Mouse (Mus musculus) megakaryocyte progenitor cell, adult 5-6 weeks (primary cell): ENCODE data around the gene Anapc13. TPM values are rescaled to one million over a fixed set of nuclear protein-coding genes. Genes with fewer than 3 reads are reported as not detected.

ENCODE experiments used
- ATAC-seq: replicated peaks from 2 replicates; pipeline ENCODE4 v1.8.0; 2016; ENCODE audit warnings: mild to moderate bottlenecking, moderate TSS enrichment, inconsistent platforms; ENCODE audit not compliant: poor library complexity
- total RNA-seq, 2 experiments: library from RNA; stranded (forward) in 1 of 2; stranded (reverse) in 1 of 2; fragments of 157-497, 149-512 nt in 1 of 2; fragments of 200-1000 nt in 1 of 2; gene quantifications; 2 replicates each; pipeline versions ENCODE4 v1.2.3 to v1.2.4; 2015 to 2017

Gene Anapc13
- total RNA-seq, 2 experiments from 2014 or later = 118 to 125 TPM

GRCm38 (mm10) chr9:102629052-102629451 is 3.0 kb downstream of the Anapc13 start:
- ATAC-seq = no peak

DNA sequence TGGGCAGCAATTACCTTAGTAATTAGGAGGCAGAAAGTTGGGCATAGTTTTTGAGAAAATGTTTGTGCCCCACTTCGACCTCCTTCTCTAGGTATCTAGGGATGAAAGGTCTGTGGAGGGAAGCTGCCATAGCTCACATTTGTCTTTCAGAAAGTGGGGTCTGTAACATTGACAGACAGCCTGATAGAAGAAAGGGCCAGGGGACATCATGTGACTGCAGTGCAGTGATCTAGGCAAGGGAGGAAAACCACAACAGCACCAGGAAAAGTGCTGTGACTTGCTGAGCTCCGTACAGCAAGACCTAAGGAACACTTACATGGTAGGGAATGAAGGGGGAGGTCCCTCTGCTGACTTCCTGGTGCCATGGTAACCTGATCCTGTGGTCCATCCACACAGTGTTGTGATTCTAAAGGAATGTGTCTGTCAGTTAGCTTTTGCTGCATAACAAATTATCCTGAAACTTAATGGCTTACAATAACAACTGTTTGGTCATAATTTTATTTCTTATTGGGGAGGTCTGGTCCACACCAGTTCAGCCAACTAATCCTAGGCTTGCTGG is 5.6 kb downstream of the Anapc13 start:
- no peak for ATAC-seq

GRCm38 (mm10) chr9:102632173-102632572 is 6.1 kb downstream of the Anapc13 start:
- ATAC-seq = no peak

DNA sequence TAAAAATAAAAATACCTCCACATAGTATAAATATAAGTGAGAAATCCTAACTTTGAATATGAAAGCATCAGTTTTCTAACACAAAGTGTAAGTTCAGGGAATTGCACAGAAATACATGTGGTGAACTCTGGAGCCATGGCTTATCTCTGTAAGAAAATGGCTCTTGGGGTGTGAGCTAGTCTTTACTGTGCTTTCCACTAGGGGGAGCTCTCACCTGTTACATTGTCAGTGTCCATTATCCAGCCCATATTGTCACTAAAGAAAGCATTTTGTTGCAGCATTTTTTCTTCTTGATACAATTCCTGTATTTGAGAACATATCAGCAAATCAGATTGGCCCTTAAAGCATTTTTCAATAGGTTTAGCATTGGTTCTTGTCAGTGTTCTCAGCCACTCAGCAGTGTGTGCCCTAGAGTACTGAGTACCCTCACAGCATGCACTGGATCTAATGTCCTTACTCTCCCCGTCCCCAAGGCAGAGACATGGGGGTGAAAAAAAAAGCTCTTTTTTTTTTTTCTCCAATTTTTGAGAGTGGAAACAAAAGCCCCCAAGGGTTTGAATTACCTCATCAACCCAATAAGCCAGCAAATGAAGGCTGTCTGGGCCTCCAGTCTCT is 6.9 kb downstream of the Anapc13 start:
- peak; percentile 90 for ATAC-seq

GRCm38 (mm10) chr9:102634453-102634852 is 8.4 kb downstream of the Anapc13 start:
- no peak for ATAC-seq

GRCm38 (mm10) chr9:102636553-102636952 is 10.5 kb downstream of the Anapc13 start:
- peak; percentile 85 for ATAC-seq

DNA sequence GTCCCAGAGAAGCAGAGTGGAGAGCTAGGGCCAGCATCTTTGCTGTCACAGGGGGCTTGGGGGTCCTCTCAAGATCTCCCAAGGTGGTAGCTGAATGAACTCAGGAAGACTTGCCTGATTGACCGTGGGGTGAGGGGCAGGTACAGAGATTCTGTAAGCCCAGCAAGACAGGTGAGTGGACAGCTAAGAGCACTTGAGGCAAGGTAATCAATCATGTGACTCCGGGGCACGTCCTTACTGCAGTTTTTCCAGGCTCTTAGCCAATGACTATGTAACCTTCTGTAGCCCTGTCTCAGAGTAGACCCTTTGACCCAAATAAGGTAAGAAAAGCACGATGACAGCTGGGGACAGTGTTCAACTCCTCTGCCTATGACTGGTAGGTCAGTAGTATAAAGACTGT is 11.0 kb downstream of the Anapc13 start:
- ATAC-seq = no peak

- no peak for ATAC-seq
These were observed 12.9 kb downstream of the Anapc13 start for GRCm38 (mm10) chr9:102638963-102639362.

GRCm38 (mm10) chr9:102639510-102639909 is 13.4 kb downstream of the Anapc13 start:
- ATAC-seq = no peak

GRCm38 (mm10) chr9:102641531-102641930 is 15.4 kb downstream of the Anapc13 start:
- no peak for ATAC-seq

GRCm38 (mm10) chr9:102643071-102643485 is 17.0 kb downstream of the Anapc13 start:
- no peak for ATAC-seq

GRCm38 (mm10) chr9:102643486-102644101 is 17.5 kb downstream of the Anapc13 start:
- no peak for ATAC-seq

DNA sequence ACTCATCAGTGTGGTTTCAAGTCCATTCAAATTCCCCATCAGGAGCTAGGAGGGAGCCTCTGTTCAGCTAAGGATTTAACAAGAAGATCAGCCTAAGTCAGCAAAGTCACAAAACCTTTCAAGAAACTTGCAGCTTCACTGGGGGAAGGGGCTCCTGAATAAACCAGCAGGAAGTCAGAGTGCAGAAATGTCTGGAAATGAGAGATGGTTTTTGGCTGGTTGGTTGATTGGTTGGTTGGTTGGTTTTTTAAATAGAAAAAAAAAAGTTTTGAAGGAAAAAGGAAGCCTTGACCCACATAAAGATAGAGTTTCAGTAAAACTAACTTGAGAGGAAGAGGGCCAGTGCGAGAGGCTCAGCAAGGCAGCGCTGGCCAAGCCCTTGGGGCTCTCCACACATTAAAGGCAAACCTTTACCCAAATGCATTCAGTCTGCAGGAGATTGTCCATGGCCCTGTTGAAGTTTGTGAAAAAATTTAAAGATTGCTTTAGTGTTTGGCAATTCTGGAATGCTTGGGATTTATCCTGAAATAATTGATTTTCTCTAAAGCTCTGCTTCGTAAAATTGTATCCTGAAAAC is 19.1 kb downstream of the Anapc13 start:
- ATAC-seq = no peak

DNA sequence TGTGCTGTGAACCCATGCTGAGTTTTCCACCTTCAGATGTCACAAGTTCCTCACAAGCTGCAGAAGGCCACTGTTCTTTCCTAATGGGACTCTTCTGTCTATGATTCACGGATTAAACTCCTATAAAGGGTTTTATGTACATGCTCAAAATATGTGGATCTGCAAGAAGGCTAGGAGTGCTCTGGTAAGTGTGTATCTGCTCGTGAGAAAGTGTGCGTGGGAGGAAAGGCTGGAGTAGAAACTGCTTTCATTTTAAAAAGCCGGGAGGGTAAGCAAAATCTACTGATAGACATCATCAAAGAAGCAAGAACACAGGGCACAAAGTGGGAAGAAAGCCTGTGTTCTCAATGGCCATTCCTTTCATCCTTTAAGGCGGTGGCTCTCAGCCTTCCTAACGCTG is 20.9 kb downstream of the Anapc13 start:
- no peak for ATAC-seq

DNA sequence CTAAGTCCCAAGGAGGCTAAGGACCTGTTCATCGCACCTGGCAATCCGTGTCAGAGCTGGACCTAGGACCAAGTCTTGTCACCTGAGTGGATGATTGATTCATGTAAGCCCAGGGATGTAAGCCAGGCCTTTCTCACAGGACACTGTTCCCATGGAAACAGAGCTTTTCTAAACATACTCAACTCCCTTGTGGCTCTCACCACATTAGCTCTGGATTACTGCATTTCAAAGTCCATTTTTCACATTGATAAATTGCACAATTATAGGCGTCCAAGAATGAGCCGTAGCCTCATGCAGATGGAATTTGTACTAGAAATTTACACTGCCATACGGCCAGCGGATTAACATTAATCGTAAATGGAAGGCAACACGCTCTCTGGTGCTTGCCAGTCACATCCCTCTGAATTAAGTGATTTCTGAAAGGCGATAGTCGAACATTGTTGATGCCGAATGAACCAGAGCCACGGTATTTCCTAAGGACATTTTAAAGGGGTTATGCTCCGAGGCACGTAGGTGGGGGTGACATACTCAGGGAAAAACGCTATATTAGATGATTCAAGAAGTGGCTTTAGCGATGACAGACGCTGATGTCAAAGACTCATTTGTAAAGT is 23.9 kb downstream of the Anapc13 start:
- ATAC-seq = no peak

DNA sequence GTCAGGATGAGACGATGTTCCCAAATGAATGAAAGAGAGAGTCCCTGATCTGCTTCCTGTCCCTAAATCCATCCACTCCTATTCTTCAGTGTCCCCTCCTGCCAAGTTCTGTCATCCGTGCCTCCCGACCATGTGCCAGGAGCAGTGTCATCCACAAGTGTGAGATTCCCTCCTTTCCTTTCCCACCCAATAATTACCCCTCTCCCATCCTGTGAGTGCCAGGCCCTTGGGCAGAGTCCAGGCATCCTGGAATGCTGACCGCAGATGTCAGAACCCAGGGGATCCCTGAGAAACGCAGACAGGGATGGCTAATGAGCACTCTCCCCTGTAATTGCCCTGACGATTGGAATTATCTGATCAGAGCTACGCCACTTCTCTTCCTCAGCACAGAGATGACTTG is 24.5 kb downstream of the Anapc13 start:
- no peak for ATAC-seq

DNA sequence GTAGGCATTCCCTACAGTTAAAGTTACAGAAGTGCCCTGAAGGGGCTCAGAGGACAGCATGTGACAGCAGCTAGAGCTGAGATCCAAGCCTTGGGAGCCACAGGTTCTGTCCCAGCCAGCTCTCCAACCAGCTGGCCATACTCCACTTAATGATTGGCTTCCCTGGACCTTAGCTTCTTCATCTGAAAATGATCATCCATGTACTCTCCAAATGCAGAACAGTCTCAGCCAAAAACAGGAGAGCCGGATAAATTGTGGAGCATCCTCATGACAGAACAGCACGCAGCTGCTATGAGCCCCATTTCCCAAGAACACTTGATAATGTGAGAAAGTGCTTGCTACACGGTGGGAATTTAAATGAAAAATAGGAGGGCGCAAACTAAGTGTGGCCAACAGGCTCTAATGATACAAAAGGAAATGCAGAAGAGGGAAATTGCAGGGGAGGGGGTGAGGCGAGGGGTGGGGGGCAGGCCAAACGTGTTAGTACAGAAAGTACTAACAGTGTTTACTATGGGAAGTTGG is 25.2 kb downstream of the Anapc13 start:
- no peak for ATAC-seq

DNA sequence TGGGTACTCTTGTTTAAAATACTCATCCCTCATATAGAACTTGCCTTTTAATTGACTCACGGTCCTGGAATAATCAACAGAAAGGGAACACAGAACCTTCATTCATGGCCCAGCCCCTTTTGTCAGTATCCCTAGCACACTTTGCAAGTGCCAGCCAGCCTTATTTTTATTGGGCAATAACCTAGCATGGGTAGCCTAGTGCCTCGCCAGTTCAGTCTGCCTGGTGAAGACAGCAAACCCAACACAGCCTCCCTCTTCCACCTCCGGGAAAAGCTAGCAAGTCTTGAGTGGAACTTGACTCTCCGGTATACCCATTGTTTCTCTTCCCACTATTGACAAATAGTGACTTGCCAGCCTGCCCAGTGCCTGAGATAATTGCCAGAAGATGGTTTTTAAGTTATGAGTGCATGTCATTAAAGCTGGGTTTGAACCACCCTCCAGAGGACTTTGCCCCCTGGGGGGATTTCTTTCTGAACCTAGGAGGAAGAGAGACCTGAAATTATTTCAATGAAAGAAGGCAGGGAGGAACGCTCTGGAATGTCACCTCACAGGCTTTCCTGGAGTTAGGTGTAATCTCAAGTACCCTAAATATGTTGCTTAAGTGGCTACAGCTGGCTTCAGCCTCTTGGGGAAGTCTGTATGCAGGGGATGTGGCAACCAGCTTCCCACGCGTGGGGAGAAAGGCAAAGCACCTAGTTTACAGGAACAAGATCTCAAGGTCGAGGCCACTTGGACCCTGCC is 30.4 kb downstream of the Anapc13 start:
- no peak for ATAC-seq

- no peak for ATAC-seq
These were observed 42.0 kb downstream of the Anapc13 start for GRCm38 (mm10) chr9:102668115-102668514.

DNA sequence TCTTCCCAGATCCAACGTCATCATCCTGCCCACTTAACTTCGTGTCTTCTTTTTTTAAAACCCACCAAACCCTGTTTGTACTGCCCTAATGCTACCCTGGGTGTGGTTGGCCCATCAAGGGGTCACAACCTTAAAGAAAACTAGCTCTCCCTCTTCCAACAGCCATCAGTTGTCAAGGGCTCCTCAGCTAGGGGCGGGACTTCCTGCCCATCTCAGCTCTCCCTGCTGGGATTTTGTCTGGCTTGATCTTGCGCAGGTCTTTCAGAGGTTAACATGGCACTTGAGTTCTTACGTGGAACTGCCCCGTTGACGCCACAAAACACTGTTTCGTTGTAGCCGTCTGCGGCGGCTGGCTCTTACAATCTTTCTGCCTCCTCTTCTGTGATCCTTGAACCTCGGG is 42.8 kb downstream of the Anapc13 start:
- no peak for ATAC-seq

DNA sequence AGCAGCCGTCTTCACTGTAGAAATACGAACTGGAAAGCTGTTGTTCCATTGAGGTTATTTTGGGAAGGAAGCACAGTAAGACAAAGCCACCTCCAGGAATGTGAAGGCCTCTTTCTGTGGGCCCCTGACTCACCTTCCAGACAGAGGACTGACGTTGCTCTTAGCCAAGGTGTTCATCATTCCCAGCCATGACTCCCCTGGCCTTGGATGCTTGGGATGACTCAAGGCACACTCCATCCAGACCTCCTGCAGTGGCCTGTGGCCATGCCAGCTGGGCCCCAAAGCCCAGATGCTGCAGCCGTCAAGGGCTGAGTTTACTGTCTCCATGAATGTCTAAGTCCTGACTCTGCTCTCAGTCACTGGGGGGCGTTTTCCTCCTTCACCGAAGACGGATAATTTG is 47.3 kb downstream of the Anapc13 start:
- ATAC-seq = no peak
